Mouse (Mus musculus) C2C12 (cell line): Measurements from ENCODE around the gene Sh3tc1. TPM values are rescaled to one million over a fixed set of nuclear protein-coding genes. Genes with fewer than 3 reads are reported as not detected.
A peak's percentile ranks its signal among the peaks of the same experiment; 100 is the strongest.

Experiments used
- H3K27me3 ChIP-seq: one replicate; pipeline ENCODE4 v1.6.1; 2011; ENCODE audit not compliant: control insufficient read depth, insufficient read depth, insufficient read length
- H3K36me3 ChIP-seq: one replicate; pipeline ENCODE4 v1.6.1; 2011; ENCODE audit not compliant: control insufficient read depth, insufficient read depth
- H3K4me3 ChIP-seq: one replicate; pipeline ENCODE4 v1.5.1; 2011; ENCODE audit warnings: mild to moderate bottlenecking, control low read depth; ENCODE audit not compliant: poor library complexity, insufficient read depth, severe bottlenecking
- H3K79me2 ChIP-seq: one replicate; pipeline ENCODE4 v1.6.1; 2011; ENCODE audit not compliant: control insufficient read depth, insufficient read depth
- H3K79me3 ChIP-seq: one replicate; pipeline ENCODE4 v1.6.1; 2011; ENCODE audit warnings: low read depth, control low read depth
- H3ac ChIP-seq: one replicate; pipeline ENCODE3; 2011; ENCODE audit warnings: low read depth; ENCODE audit not compliant: control insufficient read depth, insufficient read length
- CEBPB ChIP-seq: IDR thresholded peaks from one replicate; pipeline ENCODE4 v1.6.1; 2011; ENCODE audit warnings: low read depth, mild to moderate bottlenecking, control low read depth, moderate library complexity
- CTCF ChIP-seq: IDR thresholded peaks from one replicate; pipeline ENCODE4 v1.5.1; 2011; ENCODE audit not compliant: control insufficient read depth, insufficient read depth, insufficient read length
- FOSL1 ChIP-seq: IDR thresholded peaks from one replicate; pipeline ENCODE4 v1.8.0; 2011; ENCODE audit warnings: mild to moderate bottlenecking, low read length; ENCODE audit not compliant: poor library complexity, insufficient read depth, severe bottlenecking
- MAX ChIP-seq: IDR thresholded peaks from one replicate; pipeline ENCODE4 v1.6.1; 2011; ENCODE audit warnings: mild to moderate bottlenecking, control low read depth
- MYOD1 ChIP-seq: IDR thresholded peaks from one replicate; pipeline ENCODE4 v1.6.1; 2011; ENCODE audit warnings: low read depth; ENCODE audit not compliant: control insufficient read depth, insufficient read length
- MYOG ChIP-seq: IDR thresholded peaks from one replicate; pipeline ENCODE4 v1.6.1; 2011; ENCODE audit not compliant: control insufficient read depth, insufficient read length; ENCODE audit errors: extremely low read depth
- USF1 ChIP-seq: IDR thresholded peaks from one replicate; pipeline ENCODE4 v1.6.1; 2011; ENCODE audit warnings: low read depth, mild to moderate bottlenecking, control low read depth, moderate library complexity
- polyA plus RNA-seq: library from polyadenylated mRNA; unstranded; fragments of >200 nt; fragmentation: generic; extraction: Trizol; gene quantifications from one replicate; pipeline ENCODE4 v1.2.1, GENCODE M21; 2012; ENCODE audit warnings: missing spikeins

Gene Sh3tc1
- polyA plus RNA-seq, 1 experiment = 0.20 TPM

GRCm38 (mm10) chr5:35717946-35718345 is 21.8 kb downstream of the Sh3tc1 start:
- Histone ChIP-seq H3K4me3 (no peak overlapping the region), H3K79me3 (no peaks in the 10 kb centered on the region), H3ac (no peak overlapping the region), H3K27me3 (no peaks in the 10 kb centered on the region), H3K36me3 (no peaks in the 10 kb centered on the region), H3K79me2 (no peaks in the 10 kb centered on the region)
- TF ChIP-seq CEBPB (no peak), CTCF (peak; percentile 11), USF1 (no peak)

- H3K4me3 ChIP-seq = no peak overlapping the region
- H3K27me3 ChIP-seq = no peaks in the 10 kb centered on the region
- H3ac ChIP-seq = no peak overlapping the region
- H3K79me3 ChIP-seq = no peaks in the 10 kb centered on the region
- no peaks in the 10 kb centered on the region for H3K79me2 ChIP-seq
- TF ChIP-seq FOSL1 (no peak), USF1 (no peak), MYOD1 (no peak), MAX (no peak), MYOG (no peak), CTCF (no peak), CEBPB (no peak)
- no peaks in the 10 kb centered on the region for H3K36me3 ChIP-seq
Measured at GRCm38 (mm10) chr5:35717455-35717854, 22.3 kb downstream of the Sh3tc1 start.

- TF ChIP-seq MYOG (no peak), FOSL1 (no peak), USF1 (peak; percentile 42), CTCF (peak; percentile 93)
- Histone ChIP-seq H3K79me2 (no peaks in the 10 kb centered on the region), H3ac (no peak overlapping the region), H3K4me3 (no peak overlapping the region), H3K36me3 (no peaks in the 10 kb centered on the region), H3K79me3 (no peaks in the 10 kb centered on the region), H3K27me3 (no peaks in the 10 kb centered on the region)
Measured at GRCm38 (mm10) chr5:35713649-35714354, 26.0 kb downstream of the Sh3tc1 start.

- Histone ChIP-seq H3K27me3 (no peaks in the 10 kb centered on the region), H3K36me3 (no peaks in the 10 kb centered on the region), H3K79me2 (no peaks in the 10 kb centered on the region), H3K4me3 (no peak overlapping the region), H3K79me3 (no peaks in the 10 kb centered on the region), H3ac (no peak overlapping the region)
- peak; percentile 14 for TF ChIP-seq CEBPB
- TF ChIP-seq MYOG = no peak
- peak; percentile 49 for TF ChIP-seq MYOD1
- TF ChIP-seq USF1 = no peak
Measured at GRCm38 (mm10) chr5:35712517-35712916, 27.3 kb downstream of the Sh3tc1 start.

GRCm38 (mm10) chr5:35710931-35711330 is 28.9 kb downstream of the Sh3tc1 start:
- no peaks in the 10 kb centered on the region for H3K36me3 ChIP-seq
- TF ChIP-seq MAX (no peak), USF1 (no peak), MYOG (no peak), FOSL1 (no peak), CEBPB (no peak), MYOD1 (peak; percentile 30), CTCF (no peak)
- no peaks in the 10 kb centered on the region for H3K79me3 ChIP-seq
- no peaks in the 10 kb centered on the region for H3K27me3 ChIP-seq
- no peaks in the 10 kb centered on the region for H3K79me2 ChIP-seq
- H3ac ChIP-seq = no peak overlapping the region
- no peak overlapping the region for H3K4me3 ChIP-seq

GRCm38 (mm10) chr5:35710481-35710880 is 29.3 kb downstream of the Sh3tc1 start:
- no peaks in the 10 kb centered on the region for H3K79me2 ChIP-seq
- no peaks in the 10 kb centered on the region for H3K36me3 ChIP-seq
- no peak overlapping the region for H3K4me3 ChIP-seq
- TF ChIP-seq USF1 (peak; percentile 24), MYOD1 (no peak), CTCF (no peak), MAX (peak; percentile 10), MYOG (no peak), CEBPB (no peak)
- no peaks in the 10 kb centered on the region for H3K27me3 ChIP-seq
- no peak overlapping the region for H3ac ChIP-seq
- H3K79me3 ChIP-seq = no peaks in the 10 kb centered on the region
